Mouse (Mus musculus): Measurements from ENCODE around the gene Prrx2. TPM values are rescaled to one million over a fixed set of nuclear protein-coding genes. Genes with fewer than 3 reads are reported as not detected.

The Prrx2 gene
- polyA plus RNA-seq (2012; rRNA removed), result 8.7 and 10.8 TPM in 2 replicates

DNA sequence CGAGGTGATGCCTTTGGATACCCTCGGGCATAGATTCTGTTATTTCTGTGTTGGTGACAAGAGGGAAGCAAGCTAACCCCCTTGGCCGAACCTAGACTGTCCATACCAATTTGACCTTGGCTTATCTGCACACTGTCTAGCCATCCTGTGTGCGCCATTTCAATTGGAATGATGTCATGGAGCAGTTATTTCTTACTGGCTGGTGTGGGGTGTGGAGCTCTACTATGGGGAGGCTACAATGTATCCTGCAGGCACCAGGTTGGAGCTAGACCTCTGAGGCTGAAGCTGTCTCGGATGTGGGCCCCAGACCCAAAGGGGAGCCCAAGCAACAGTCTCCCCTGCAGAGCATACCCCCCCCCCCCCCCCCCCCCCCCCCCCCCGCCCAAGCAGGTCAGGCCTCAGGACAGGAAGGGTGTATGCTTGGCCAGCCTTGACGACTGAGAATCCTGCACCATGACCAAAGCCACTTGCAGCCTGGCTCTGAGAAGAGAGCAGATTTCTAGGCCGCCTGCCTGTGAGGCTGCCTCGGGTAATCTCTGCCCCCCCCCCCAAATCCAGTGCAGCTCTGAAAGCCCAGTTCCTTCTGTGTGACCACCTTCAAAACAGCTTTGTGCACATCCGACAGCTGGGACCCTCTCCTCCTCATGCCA lies at the start of gene Prrx2:
TSS of gene Prrx2 (plus strand) at position 600 of the 650 bp plus-strand sequence.
- no peak for DNase-seq (ENCODE audit: low read depth)

DNA sequence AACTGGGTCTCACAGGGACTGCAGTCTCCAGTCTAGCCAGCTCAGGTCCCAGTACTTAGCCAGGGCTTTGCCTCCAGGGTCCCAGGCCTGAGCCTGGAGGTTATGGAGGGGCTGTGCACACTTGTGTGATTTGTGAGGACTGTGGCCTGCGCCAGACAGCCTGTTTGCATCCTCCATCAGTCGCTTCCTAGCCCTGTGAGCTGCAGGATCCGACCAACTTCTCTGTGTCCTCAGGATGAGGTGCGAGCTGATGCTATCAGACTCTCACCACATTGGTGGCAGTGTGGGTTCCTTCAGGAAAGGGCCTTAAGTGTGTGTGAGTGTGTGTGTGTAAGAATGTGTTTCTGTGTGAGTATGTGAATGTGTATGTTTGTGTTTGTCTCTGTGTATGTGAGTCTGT lies 47.3 kb upstream of the Prrx2 start:
- DNase-seq (ENCODE audit: low read depth), result no peak

DNA sequence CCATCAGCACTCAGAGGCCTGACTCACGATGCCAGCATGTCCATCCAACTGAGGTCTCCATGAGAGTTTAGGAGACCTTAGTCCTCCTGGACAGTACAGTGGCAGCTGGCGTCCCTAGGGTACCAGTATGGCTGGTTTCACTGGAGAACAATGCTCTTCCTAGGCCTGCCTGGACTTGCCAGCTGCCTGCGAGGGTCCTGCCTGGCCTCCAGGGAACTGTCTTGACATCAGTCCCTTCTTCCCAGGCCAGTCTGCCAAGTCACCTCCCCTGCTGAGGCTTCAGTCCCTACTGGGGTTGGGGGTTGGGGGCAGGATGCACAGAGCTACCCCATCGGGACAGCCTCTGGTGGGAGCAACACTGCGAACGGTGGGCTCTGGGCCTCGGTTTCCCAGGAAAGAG lies 42.7 kb upstream of the Prrx2 start:
- DNase-seq (ENCODE audit: low read depth), result no peak

DNA sequence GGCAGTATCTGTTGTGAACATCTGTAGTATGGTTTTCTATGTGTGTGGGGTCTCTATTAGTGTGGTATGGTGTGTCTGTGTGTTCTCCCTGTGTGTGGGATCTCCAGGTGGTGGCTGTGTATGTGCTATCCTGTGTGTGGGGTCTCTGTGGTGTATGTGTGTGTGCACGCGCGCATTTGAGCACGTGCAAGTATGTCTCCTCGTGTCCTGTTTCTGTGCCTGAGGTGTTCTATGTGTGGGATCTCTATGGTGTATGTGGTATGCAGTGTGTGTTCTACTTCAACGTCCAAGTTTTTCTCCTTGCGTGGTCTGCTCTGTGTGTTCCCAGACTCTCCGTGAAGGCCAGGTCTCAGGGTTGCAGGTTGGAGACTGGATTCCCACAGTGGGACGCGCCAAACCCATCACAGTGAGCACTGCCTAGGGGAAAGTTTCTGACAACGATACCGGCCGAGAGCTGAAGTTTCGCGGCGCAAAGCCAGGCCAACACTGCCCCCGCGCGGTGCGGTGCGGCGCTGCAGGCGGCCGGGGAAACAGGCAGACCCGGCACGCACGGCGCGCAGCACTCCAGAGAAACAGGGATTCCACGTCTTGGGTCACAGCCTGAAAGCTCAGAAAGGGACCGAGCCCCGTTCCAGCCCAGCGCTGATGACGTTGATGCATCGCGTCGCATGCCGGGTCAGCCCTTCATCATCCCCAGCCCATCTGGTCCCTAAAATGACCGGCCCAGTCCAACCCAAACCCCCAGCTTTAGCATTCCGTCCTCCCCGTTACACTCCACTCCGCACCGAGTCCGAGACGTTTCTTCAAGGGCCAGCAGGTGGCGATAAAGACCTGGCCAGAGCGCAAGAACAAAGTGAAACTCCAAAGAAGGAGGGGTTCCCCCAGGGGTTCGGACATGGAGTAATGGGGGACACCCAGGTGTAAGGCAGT lies 40.3 kb upstream of the Prrx2 start:
- DNase-seq (ENCODE audit: low read depth), result no peak

DNA sequence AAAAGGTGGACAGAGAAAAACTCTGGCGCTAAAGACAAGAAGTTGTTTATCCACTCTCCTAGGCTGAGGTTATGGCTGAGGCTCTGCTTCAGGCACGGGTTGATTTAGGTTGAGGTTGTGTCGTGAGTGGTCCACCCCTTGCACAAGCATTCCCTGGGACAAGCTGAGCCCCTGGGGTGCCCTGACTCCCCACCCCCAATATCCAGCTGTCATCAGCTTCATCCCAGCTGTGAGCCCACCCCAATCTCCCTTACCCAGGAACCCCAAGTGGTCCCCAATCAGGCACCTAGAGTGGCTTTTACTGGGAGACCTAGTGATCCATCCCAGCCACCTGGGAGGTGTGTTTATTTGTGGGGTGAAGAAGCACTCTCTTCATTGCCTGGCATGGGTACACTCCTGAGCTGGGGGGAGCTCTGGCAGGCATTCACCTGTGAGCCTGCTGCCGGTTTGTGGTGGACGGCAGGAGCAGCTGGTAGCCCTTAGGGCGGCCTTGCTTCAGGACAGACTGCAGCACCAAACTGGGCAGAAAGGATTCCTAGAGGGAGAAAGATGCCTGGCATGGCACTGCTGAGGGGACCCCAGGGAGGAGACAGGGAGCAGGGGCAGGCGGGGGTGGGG lies 39.4 kb upstream of the Prrx2 start:
- no peak for DNase-seq (ENCODE audit: low read depth)

DNA sequence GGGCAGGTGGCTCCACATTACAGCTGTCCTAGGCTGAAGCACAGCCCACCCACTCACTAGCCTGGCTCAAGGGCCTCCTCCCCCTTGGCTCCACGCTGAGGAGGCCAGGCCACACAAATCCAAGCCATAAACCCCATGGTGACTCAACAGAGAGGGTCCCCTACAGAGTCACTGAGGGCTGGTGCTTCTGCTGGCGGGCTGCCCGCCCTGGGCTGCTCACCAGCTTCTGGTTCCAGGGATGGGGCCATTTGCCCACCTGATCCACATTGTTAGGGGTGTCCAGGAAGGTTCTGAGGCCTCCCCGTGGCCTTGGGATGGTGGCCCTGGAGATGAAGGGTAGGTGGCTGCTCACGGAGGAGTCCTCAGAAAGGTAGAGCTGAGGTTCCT lies 38.9 kb upstream of the Prrx2 start:
- no peak for DNase-seq (ENCODE audit: low read depth)

DNA sequence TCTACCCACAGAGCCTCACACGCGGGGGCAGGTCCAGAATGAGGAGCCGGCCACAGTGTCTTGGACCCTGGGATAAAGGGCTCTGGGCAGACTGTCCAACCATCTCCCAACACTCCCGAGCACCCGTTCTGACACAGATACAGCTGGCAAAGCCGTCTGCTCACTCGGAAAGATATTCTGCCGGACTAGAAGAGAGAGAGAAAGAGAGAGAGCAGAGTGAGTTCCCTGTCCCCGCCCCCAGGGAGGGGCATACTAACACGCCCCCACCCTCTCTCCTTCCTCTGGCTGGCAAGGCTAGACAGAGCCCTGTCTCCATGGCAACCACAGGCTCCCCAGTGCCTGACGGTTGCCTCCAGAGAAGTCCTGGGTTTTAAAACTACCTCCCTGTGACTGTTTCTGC lies 38.4 kb upstream of the Prrx2 start:
- DNase-seq (ENCODE audit: low read depth), result no peak

DNA sequence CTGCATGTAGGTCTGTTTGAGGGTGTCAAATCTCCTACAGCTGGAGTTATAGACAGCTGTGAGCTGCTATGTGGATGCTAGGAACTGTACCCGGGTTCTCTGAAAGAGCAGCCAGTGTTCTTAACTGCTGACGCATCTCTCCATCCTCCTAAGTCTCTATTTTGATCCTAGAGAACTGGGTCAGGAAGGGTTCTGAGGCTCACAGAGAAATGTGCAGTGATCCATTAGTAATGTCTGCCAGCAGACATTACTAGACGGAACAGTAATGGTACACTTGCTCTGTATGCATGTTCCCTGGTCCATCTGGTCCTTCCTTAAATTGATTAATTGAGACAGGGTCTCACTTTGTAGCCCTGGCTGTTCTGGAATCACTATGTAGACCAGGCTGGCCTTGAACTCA lies 35.3 kb upstream of the Prrx2 start:
- DNase-seq (ENCODE audit: low read depth), result no peak

DNA sequence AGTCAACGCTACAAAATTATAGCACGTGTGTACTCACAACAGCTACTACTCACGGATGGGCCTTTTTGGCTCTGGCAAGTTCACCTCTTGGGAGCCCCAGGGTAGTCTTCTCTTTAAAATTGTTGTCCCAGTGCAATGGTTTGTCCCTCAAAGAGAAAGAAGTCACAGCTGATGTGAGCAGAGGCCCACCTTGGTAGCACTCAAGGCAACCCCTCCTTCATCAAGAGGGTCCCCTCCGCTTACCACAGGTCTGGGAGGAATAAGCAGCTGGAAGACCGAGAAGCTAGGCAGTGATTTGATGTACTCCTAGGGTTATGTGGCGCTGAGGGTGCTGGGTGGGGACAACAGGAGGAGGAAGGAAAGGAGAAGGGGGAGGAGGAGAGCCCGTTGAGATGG lies 34.1 kb upstream of the Prrx2 start:
- no peak for DNase-seq (ENCODE audit: low read depth)

DNA sequence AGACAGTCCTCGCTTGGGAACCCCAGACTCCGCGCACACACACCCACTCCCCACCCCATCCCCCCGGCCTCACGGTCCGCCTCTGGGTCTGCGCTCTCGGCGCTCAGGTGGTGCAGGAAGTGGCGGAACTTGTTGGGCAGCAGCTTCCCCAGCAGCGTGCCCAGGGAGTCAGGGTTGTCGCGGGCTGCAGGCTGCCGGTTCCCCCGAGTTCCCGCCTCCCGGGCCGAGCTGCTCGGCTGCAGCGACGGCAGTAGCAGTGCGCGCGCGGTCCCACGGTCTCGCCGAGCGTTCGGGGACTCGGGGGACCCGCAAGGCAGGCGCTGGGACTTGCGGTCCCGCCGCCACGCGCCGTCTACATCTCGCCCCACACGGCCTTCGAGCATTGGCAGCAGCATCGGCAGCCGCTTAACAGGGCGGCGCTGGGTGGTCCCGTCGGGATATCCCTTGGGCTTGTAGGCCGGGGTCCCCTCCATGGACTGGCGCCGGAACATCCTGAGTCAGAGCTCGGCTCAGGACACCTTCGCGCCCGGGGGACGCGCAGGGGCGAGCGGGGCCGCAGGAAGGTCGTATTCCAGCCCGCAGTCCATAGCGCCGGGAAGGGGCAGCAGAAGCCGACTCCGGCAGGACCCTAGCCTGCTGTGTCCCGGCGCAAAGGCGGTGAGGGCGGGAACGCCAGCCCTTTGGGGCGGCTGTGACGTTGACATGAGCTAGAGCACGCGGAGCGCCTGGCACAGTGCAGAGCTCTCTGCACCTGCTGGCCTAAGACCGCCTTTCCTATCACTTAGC lies 33.5 kb upstream of the Prrx2 start:
- DNase-seq (ENCODE audit: low read depth), result no peak

DNA sequence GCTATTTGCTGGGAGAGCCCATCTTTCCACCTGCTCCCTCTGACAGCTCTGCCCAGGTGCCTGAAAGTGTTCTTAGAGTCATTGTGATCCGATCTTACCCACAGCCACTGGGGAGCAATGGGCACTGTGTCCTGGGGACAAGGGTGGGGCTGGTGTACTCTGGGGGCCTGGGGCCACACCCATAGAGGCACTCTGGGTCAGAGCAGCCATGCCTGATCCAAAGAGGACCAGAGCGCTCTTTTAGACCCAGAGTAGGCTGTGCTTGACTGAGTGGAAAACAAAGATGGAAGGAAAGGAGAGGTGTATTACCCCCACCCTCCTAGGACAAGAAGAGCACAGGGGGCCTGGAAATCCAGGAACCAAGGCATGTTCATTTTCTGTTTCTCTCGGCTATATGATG lies 31.2 kb upstream of the Prrx2 start, which contains the start of gene 1700001O22Rik:
TSS of gene 1700001O22Rik (minus strand) at position 58 of the 400 bp plus-strand sequence.
- no peak for DNase-seq (ENCODE audit: low read depth)

DNA sequence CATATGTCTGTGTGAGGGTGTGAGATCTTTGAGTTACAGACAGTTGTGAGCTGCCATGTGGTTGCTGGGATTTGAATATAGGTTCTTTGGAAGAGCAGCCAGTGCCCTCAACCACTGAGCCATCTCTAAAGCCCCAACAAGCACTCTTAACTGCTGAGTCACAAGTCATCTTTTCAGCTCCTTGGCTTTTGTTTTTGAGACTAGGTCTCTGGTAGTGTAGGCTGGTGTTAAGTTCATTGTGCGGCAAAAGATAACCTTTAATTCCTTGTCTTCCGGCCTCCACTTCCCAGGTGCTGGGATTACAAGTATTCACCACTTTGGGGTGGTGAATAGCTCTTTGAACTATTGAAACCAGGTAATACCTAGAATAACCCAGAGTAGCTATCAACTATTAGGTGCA lies 28.8 kb upstream of the Prrx2 start:
- no peak for DNase-seq (ENCODE audit: low read depth)

DNA sequence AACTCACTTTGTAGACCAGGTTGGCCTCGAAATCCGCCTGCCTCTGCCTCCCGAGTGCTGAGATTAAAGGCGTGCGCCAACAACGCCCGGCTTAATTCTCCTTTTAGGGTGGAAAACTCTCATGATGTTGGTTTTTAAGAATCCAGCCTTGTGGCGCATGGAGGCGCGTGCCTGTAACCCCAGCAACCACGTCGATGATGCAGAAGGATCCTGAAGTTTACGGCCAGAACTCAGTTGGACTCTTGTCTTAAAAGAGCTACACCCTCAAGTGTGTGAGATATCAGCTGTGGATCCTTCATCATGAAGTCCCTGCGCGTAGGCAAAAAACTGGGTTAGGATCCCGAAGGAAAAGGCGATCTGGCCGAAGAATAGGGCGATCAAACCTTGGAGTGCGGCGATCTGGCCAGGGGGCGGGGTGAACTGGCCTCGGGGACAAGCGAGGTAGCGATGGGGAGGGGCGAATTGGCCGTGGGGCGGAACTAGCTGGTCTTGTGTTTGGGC lies 27.6 kb upstream of the Prrx2 start:
- DNase-seq (ENCODE audit: low read depth), result no peak

DNA sequence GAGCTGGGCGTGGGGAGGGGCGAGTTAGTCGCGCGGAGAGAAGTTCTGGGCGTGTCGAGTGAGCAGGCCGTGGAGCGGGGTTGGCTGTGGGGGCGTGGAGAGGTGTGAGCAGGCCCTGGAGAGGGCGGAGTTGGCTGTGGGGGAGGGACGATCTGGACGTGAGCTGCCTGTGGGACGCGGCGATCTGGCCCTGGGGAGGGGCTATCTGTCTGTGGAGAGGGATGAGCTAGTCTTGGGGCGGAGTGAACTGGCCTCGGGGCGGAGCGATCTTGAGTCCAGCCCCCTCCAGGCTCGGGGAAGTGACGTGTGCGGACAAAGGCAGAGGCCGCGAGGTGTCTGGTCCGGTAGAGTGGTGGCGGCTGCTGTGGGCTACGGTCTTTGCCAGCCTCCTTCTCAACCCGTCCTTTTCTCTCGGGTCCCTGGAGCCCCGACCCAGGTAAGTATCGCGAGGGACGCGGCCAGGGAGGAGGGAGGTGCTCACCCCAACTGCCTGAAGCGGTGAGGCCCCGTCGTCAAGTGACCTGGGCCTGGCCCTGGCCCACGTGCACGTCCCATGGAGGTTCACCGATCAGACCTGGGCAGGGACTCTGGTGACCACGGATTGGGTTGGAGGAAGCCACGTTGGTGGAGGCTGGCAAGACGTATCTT lies 27.0 kb upstream of the Prrx2 start, which contains the start of gene Ntmt1:
TSS of gene Ntmt1 (plus strand) at position 179 of the 648 bp plus-strand sequence.
- peak; percentile 93 for DNase-seq (ENCODE audit: low read depth)

DNA sequence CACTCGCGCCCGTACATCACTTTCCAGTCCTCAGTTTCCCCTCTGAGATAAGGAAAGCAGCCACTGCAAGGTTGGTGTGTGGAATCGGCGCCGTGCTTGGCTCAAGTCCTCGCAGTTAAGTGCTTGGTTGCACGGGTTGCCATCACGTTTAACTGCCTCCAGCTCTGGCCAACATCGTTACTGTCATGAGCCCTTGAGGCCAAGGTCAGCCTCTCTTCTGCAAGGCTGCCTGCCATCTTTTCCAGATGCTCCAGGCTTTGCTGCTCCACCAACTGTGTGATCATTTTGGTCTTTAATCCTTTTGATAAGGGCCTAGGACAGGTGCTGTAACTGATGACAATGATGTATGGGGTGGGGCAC lies 26.5 kb upstream of the Prrx2 start:
- DNase-seq (ENCODE audit: low read depth), result no peak

DNA sequence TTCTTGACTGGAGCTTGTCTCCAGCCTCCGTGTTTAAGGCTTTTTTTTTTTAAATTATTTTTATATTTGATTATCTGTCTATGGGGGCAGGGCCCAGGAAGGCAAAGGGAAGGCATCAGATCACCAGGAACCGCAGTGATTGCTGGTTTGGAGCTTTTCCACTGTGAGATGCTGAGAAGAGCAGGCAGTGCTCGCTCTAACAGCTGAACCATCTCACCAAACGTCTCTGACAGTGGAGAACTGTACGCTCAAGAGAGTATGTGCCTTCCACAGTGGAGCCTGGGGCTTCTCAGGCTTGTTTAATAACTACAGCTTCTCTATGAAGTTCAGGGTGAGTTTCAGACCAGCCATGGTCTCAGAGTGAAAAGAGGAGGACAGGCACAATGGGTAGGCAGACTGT lies 25.3 kb upstream of the Prrx2 start:
- DNase-seq (ENCODE audit: low read depth), result no peak

DNA sequence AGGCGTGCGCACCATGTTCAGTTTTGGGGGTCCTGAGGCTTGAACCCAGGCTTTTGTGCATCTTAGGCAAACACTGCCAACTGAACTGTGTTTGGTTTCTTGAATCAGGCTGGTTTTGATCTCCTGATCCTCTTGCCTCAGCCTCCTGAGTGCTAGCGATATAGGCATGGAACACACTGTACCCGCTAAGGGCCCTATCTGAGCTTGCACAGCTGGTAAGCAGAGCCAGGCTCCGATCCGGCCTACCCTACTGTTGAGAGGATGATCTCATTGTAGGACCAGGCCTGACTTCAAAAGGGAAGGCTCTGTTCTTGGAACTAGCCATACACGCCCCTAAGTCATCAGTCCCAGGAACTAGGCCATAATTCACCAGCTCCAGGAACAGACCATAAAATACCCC lies 24.2 kb upstream of the Prrx2 start:
- DNase-seq (ENCODE audit: low read depth), result no peak

DNA sequence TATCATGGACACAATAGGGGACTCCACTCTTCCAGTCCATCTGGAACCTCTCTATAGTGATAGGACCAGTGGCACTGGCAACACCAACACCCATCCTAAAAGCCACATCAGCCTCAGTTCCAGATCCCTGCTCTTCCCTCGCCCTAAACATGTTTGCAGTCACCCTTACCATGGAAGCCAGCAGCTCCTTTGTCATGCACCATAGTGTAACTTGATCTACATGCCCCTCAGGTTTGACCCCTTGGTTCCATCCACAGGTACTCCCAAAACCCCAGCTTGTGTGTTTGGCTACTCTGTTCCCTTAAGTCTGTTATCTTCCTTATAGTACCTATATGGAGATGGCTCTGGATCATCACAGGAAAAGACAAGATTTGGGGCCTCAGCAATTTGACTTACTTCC lies 18.4 kb upstream of the Prrx2 start:
- DNase-seq (ENCODE audit: low read depth), result no peak

DNA sequence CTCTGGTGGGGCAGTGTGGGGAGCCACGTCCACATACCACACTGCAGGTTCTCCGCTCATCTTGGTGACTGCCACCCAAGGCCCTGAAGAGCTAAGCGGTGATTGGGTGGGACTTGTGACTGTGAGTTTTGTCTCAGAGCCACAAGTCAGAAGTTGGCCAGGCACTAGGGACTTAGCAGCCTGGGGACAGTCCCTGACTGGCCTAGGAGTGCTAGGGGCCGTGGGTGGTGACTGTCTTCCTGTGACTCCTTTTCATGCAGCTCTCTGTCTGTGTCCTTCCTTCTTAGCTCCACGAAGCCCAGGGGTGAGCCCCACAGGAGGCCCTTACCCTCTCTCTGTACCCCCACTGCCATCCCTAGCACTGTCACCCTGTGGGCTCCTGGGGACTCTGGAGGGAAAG lies 14.9 kb upstream of the Prrx2 start:
- DNase-seq (ENCODE audit: low read depth), result no peak

DNA sequence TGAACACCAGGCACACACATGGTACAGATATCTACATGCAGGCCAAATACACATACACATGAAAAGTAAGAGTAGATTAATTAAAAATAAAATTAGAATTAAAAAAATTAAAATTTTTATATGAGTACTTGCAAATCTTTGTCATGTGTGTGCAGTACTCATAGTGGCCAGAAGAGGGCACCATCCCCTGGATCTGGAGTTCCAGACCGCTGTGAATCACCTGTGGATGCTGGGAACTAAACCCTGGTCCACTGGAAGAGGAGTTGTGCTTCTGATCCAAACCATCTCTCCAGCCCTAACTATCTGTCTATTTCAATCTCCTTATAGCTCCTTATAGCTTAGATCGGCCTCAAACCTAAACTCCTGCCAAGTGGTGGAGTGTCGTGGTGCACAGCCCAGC lies 13.7 kb upstream of the Prrx2 start:
- DNase-seq (ENCODE audit: low read depth), result no peak

DNA sequence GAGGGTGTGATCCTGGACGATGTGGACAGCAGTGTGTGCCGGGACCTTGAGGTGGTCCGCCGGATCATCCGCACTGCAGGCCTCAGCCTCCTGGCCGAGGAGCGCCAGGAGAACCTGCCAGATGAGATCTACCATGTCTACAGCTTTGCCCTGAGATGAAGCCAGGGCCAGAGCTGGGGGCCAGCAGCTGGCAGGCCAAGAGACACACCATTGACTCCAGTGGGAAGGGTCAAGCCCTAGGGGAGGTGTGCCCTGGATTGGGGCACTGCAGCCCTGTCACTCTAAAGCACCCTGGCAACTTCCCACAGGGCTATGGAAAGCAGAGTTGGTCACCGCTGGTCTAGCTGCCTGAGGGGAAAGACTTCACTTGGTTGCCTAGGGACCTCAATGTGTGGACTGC lies 12.3 kb upstream of the Prrx2 start:
- no peak for DNase-seq (ENCODE audit: low read depth)

All from gonadal fat pad, adult 2 months (tissue).